ENCODE assay signal across 35 mouse cellular contexts in genomic region chr13:41384896-41385295, GRCm38 (mm10).
"Had no signal": no experiment of that assay in that cellular context is flagged by ENCODE, and none has a peak within 500 bp of the region (broad histone marks: within the 10 kb centered on the region; RNA-seq: fewer than 3 reads in every experiment).

No protein-coding gene starts in this region.

- H3K4me2 ChIP-seq: heart, embryonic 11.5 days; heart, embryonic 12.5 days; heart, embryonic 13.5 days; heart, embryonic 15.5 days; hindbrain, embryonic 12.5 days; hindbrain, embryonic 13.5 days; hindbrain, embryonic 14.5 days; hindbrain, embryonic 15.5 days; intestine, embryonic 15.5 days; kidney, embryonic 15.5 days had no signal

- H3K36me3 ChIP-seq: heart, embryonic 10.5 days; heart, embryonic 12.5 days; heart, embryonic 13.5 days; heart, embryonic 15.5 days; hindbrain, embryonic 10.5 days; hindbrain, embryonic 12.5 days; hindbrain, embryonic 13.5 days; hindbrain, embryonic 15.5 days; intestine, embryonic 15.5 days; kidney, embryonic 15.5 days had no signal

- H3K4me1 ChIP-seq: heart, embryonic 13.5 days; hindbrain, embryonic 12.5 days; hindbrain, embryonic 13.5 days; hindbrain, embryonic 15.5 days; intestine, embryonic 15.5 days; kidney, embryonic 15.5 days had no signal

- H3K27me3 ChIP-seq: heart, embryonic 12.5 days; heart, embryonic 13.5 days; hindbrain, embryonic 12.5 days; hindbrain, embryonic 15.5 days; intestine, embryonic 15.5 days; kidney, embryonic 15.5 days had no signal

- H3K9ac ChIP-seq: heart, embryonic 12.5 days; heart, embryonic 13.5 days; heart, embryonic 15.5 days; hindbrain, embryonic 12.5 days; hindbrain, embryonic 13.5 days; hindbrain, embryonic 14.5 days; hindbrain, embryonic 15.5 days; intestine, embryonic 15.5 days; kidney, embryonic 15.5 days had no signal

- ATAC-seq: hindbrain, embryonic 16.5 days; hindbrain, postnatal 0 days; inflammation-experienced regulatory T-cells, adult 6 months; intestine, embryonic 15.5 days; intestine, embryonic 16.5 days; intestine, postnatal 0 days had no signal

- H3K9me3 ChIP-seq: heart, embryonic 10.5 days; heart, embryonic 12.5 days; heart, embryonic 13.5 days; heart, embryonic 15.5 days; hindbrain, embryonic 10.5 days; hindbrain, embryonic 12.5 days; hindbrain, embryonic 13.5 days; hindbrain, embryonic 15.5 days; intestine, embryonic 15.5 days; kidney, embryonic 15.5 days had no signal

- H3K27ac ChIP-seq: heart, embryonic 10.5 days; heart, embryonic 13.5 days; heart, embryonic 15.5 days; hindbrain, embryonic 10.5 days; hindbrain, embryonic 12.5 days; hindbrain, embryonic 13.5 days; hindbrain, embryonic 14.5 days; hindbrain, embryonic 15.5 days; hindbrain, postnatal 0 days; intestine, embryonic 15.5 days; kidney, embryonic 15.5 days; kidney, postnatal 0 days; layer of hippocampus, adult 2 months; left cerebral cortex, adult 2 months had no signal

- H3K4me3 ChIP-seq: heart, embryonic 10.5 days; heart, embryonic 12.5 days; heart, embryonic 13.5 days; heart, embryonic 15.5 days; hindbrain, embryonic 10.5 days; hindbrain, embryonic 12.5 days; hindbrain, embryonic 13.5 days; hindbrain, embryonic 15.5 days; intestine, embryonic 15.5 days; kidney, embryonic 15.5 days; layer of hippocampus, adult 2 months; left cerebral cortex, adult 2 months had no signal

- DNase-seq: heart, postnatal 10 days; heart, postnatal 14 days; heart, postnatal 36 days; kidney, adult 11 months; kidney, adult 18-20 months; kidney, adult 2 months; kidney, adult 8-10 months; kidney, adult 9 months; kidney, postnatal 10 days; kidney, postnatal 14 days; kidney, postnatal 25 days; kidney, postnatal 36 days; kidney, postnatal 4 days; layer of hippocampus, adult 9-11 months; layer of hippocampus, postnatal 36 days had no signal
